Mouse (Mus musculus) E14TG2a.4 (cell line): ENCODE measurements around the gene Ier2.
A peak's percentile ranks its signal among the peaks of the same experiment; 100 is the strongest.

ENCODE experiments used
- CTCF ChIP-seq: conservative IDR thresholded peaks from 2 replicates; pipeline ENCODE4 v1.5.1; 2014; ENCODE audit warnings: low read length
- POU5F1 ChIP-seq: IDR thresholded peaks from 2 replicates; pipeline ENCODE4 v1.6.1; 2014; ENCODE audit warnings: low read length, borderline replicate concordance

GRCm38 (mm10) chr8:84699861-84700322 lies 37.2 kb upstream of the Ier2 start:
- TF ChIP-seq CTCF (peak; percentile 80), POU5F1 (no peak)
